In genomic region chr3:84914284-84914683, GRCm38 (mm10) we compare ENCODE assay signal across 15 mouse cellular contexts.
DNase-seq lines count a peak whose midpoint lies in the region; ATAC-seq and TF ChIP-seq lines count a peak whose summit lies in the region.
"Had no signal": no experiment of that assay in that cellular context is flagged by ENCODE, and none has a peak within 500 bp of the region (broad histone marks: within the 10 kb centered on the region; RNA-seq: fewer than 3 reads in every experiment).

No protein-coding gene starts in this region.

- no peaks in the 10 kb centered on the region for H3K9me3 ChIP-seq in kidney, postnatal 0 days (replicated peaks; ENCODE audit: low read length)
- no peaks in the 10 kb centered on the region for H3K9me3 ChIP-seq in kidney, embryonic 14.5 days (ENCODE audit: control insufficient read depth, low read length)
- no peaks in the 10 kb centered on the region for H3K9me3 ChIP-seq in midbrain, embryonic 14.5 days (ENCODE audit: control insufficient read depth, low read length)
- H3K9me3 ChIP-seq in midbrain, embryonic 13.5 days = no peaks in the 10 kb centered on the region
- H3K9me3 ChIP-seq: heart, embryonic 13.5 days; liver, embryonic 15.5 days had no signal

- H3K4me2 ChIP-seq in kidney, postnatal 0 days (ENCODE audit: low read length) = no peak overlapping the region
- H3K4me2 ChIP-seq in kidney, embryonic 14.5 days (replicated peaks; ENCODE audit: low read depth, low read length) = no peak overlapping the region
- no peak overlapping the region for H3K4me2 ChIP-seq in midbrain, embryonic 14.5 days (ENCODE audit: low read length)
- H3K4me2 ChIP-seq in midbrain, embryonic 13.5 days (replicated peaks) = no peak overlapping the region
- H3K4me2 ChIP-seq: heart, embryonic 13.5 days; liver, embryonic 15.5 days had no signal

- TF ChIP-seq CTCF in kidney, postnatal 0 days (IDR thresholded peaks at IDR 0.05; ENCODE audit: low read depth) = peak; percentile 62

- no peak overlapping the region for H3K27ac ChIP-seq in kidney, postnatal 0 days
- H3K27ac ChIP-seq in kidney, embryonic 14.5 days (ENCODE audit: low read depth, low read length) = no peak overlapping the region
- H3K27ac ChIP-seq in midbrain, embryonic 14.5 days (replicated peaks; ENCODE audit: low read depth, low read length) = no peak overlapping the region
- no peak overlapping the region for H3K27ac ChIP-seq in midbrain, embryonic 13.5 days
- H3K27ac ChIP-seq: heart, embryonic 13.5 days; liver, embryonic 15.5 days had no signal

- no peaks in the 10 kb centered on the region for H3K4me1 ChIP-seq in kidney, postnatal 0 days (replicated peaks; ENCODE audit: insufficient read depth, low read length)
- no peaks in the 10 kb centered on the region for H3K4me1 ChIP-seq in kidney, embryonic 14.5 days (ENCODE audit: control insufficient read depth, insufficient read depth, low read length)
- no peaks in the 10 kb centered on the region for H3K4me1 ChIP-seq in midbrain, embryonic 14.5 days (ENCODE audit: control insufficient read depth, insufficient read depth, low read length)
- H3K4me1 ChIP-seq in midbrain, embryonic 13.5 days (replicated peaks) = 0 out of 2 replicates have a peak, but pooled peaks cover under 1% of the 10 kb centered on the region
- H3K4me1 ChIP-seq: liver, embryonic 15.5 days had no signal

- peak; percentile 30 for DNase-seq in cerebellum, adult 9-10 months
- no peak for DNase-seq in cerebellum, postnatal 14 days
- peak; percentile 68 for DNase-seq in kidney, postnatal 0 days (ENCODE audit: low spot score)
- DNase-seq in midbrain, embryonic 14.5 days = peak; percentile 53
- DNase-seq in urinary bladder, postnatal 4 days (ENCODE audit: low spot score in 2 of 2) = no peak
- DNase-seq in thymus, postnatal 10 days (ENCODE audit: low spot score in 2 of 2) = no peak
- DNase-seq: adrenal gland, postnatal 10 days; cerebellum, adult 9-11 months; gastrocnemius, postnatal 36 days; kidney, adult 11 months; kidney, postnatal 25 days had no signal

- no peaks in the 10 kb centered on the region for H3K27me3 ChIP-seq in kidney, postnatal 0 days (ENCODE audit: insufficient read depth, low read length)
- no peaks in the 10 kb centered on the region for H3K27me3 ChIP-seq in kidney, embryonic 14.5 days (ENCODE audit: control insufficient read depth, insufficient read depth, low read length)
- H3K27me3 ChIP-seq in midbrain, embryonic 14.5 days (ENCODE audit: control insufficient read depth, insufficient read depth, low read length) = no peaks in the 10 kb centered on the region
- H3K27me3 ChIP-seq in midbrain, embryonic 13.5 days = no peaks in the 10 kb centered on the region
- H3K27me3 ChIP-seq: heart, embryonic 13.5 days; liver, embryonic 15.5 days had no signal

- no peak for ATAC-seq in kidney, postnatal 0 days (replicated peaks; ENCODE audit: low FRiP score, low read depth)
- no peak for ATAC-seq in kidney, embryonic 14.5 days (ENCODE audit: low FRiP score, low TSS enrichment)
- ATAC-seq in midbrain, embryonic 14.5 days (ENCODE audit: low FRiP score, low TSS enrichment) = no peak
- no peak for ATAC-seq in midbrain, embryonic 13.5 days

- H3K9ac ChIP-seq in kidney, postnatal 0 days (ENCODE audit: low read depth, low read length) = no peak overlapping the region
- no peak overlapping the region for H3K9ac ChIP-seq in kidney, embryonic 14.5 days (ENCODE audit: low read depth, low read length)
- no peak overlapping the region for H3K9ac ChIP-seq in midbrain, embryonic 14.5 days (replicated peaks; ENCODE audit: low read length)
- no peak overlapping the region for H3K9ac ChIP-seq in midbrain, embryonic 13.5 days (replicated peaks)
- H3K9ac ChIP-seq: heart, embryonic 13.5 days; liver, embryonic 15.5 days had no signal

- H3K36me3 ChIP-seq in kidney, postnatal 0 days (ENCODE audit: insufficient read depth, low read length) = no peaks in the 10 kb centered on the region
- H3K36me3 ChIP-seq in kidney, embryonic 14.5 days (ENCODE audit: control insufficient read depth, insufficient read depth, low read length) = no peaks in the 10 kb centered on the region
- H3K36me3 ChIP-seq in midbrain, embryonic 14.5 days (ENCODE audit: control insufficient read depth, insufficient read depth, low read length) = no peaks in the 10 kb centered on the region
- no peaks in the 10 kb centered on the region for H3K36me3 ChIP-seq in midbrain, embryonic 13.5 days
- H3K36me3 ChIP-seq: heart, embryonic 13.5 days; liver, embryonic 15.5 days had no signal

- H3K4me3 ChIP-seq in kidney, postnatal 0 days (replicated peaks; ENCODE audit: low read depth, low read length) = no peak overlapping the region
- no peak overlapping the region for H3K4me3 ChIP-seq in kidney, embryonic 14.5 days (ENCODE audit: low read length)
- H3K4me3 ChIP-seq in midbrain, embryonic 14.5 days (replicated peaks; ENCODE audit: low read depth, low read length) = no peak overlapping the region
- no peak overlapping the region for H3K4me3 ChIP-seq in midbrain, embryonic 13.5 days (replicated peaks)
- H3K4me3 ChIP-seq: heart, embryonic 13.5 days; liver, embryonic 15.5 days had no signal

- 51% methylated on average over 1 of the region's 1 CpGs for WGBS in kidney, postnatal 0 days
- WGBS in kidney, embryonic 14.5 days = 60% methylated on average over 1 of the region's 1 CpGs
- 58% methylated on average over 1 of the region's 1 CpGs for WGBS in midbrain, embryonic 14.5 days
- 64% methylated on average over 1 of the region's 1 CpGs for WGBS in midbrain, embryonic 13.5 days

Comparison
In these comparisons a context has a peak if more than half of its experiments do, and no peak if none do; other contexts are left out.
1. DNase-seq: peak in cerebellum, adult 9-10 months (single experiment), kidney, postnatal 0 days (single experiment) and midbrain, embryonic 14.5 days (single experiment); none in cerebellum, postnatal 14 days (0 of 2), urinary bladder, postnatal 4 days (0 of 2) and thymus, postnatal 10 days (0 of 2).